Mouse (Mus musculus): ENCODE results near the gene Cnpy4.
A peak's percentile ranks its signal among the peaks of the same experiment; 100 is the strongest.

Gene Cnpy4

GRCm38 (mm10) chr5:138186950-138187638, at the start of gene Cnpy4, which contains the start of gene Taf6:
Gene Cnpy4, plus strand, starts transcription at chr5:138187485.
Gene Taf6, minus strand, starts transcription at chr5:138187451.
- DNase-seq (ENCODE audit: inconsistent ontology term): peak; percentile 91

GRCm38 (mm10) chr5:138137935-138138549, 49.2 kb upstream of the Cnpy4 start:
- DNase-seq (ENCODE audit: inconsistent ontology term): peak; percentile 29

GRCm38 (mm10) chr5:138138585-138138984, 48.7 kb upstream of the Cnpy4 start:
- no peak for DNase-seq (ENCODE audit: inconsistent ontology term)

- DNase-seq (ENCODE audit: inconsistent ontology term): no peak
Observed at GRCm38 (mm10) chr5:138154390-138154789, 32.9 kb upstream of the Cnpy4 start.

- DNase-seq (ENCODE audit: inconsistent ontology term): peak; percentile 95
Observed at GRCm38 (mm10) chr5:138155443-138155976, 31.8 kb upstream of the Cnpy4 start, which contains the start of gene Zfp113. Gene Zfp113, minus strand, starts transcription at chr5:138155744.

- DNase-seq (ENCODE audit: inconsistent ontology term): no peak
Observed at GRCm38 (mm10) chr5:138160224-138160762, 27.0 kb upstream of the Cnpy4 start.

GRCm38 (mm10) chr5:138160842-138161665, 26.2 kb upstream of the Cnpy4 start, which contains the start of gene Cops6:
Gene Cops6, plus strand, starts transcription at chr5:138161071.
- DNase-seq (ENCODE audit: inconsistent ontology term): peak; percentile 91

- DNase-seq (ENCODE audit: inconsistent ontology term): no peak
Observed at GRCm38 (mm10) chr5:138163046-138163445, 24.2 kb upstream of the Cnpy4 start.

- DNase-seq (ENCODE audit: inconsistent ontology term): no peak
Observed at GRCm38 (mm10) chr5:138163610-138164009, 23.7 kb upstream of the Cnpy4 start.

GRCm38 (mm10) chr5:138165594-138165993, 21.7 kb upstream of the Cnpy4 start:
- DNase-seq (ENCODE audit: inconsistent ontology term): no peak

- peak; percentile 98 for DNase-seq (ENCODE audit: inconsistent ontology term)
Observed at GRCm38 (mm10) chr5:138170936-138171561, 16.2 kb upstream of the Cnpy4 start.

GRCm38 (mm10) chr5:138171695-138172491, 15.4 kb upstream of the Cnpy4 start, which contains the start of the genes Ap4m1 and Mcm7:
Gene Ap4m1, plus strand, starts transcription at chr5:138172002.
Gene Mcm7, minus strand, starts transcription at chr5:138172422.
- peak; percentile 98 for DNase-seq (ENCODE audit: inconsistent ontology term)

- DNase-seq (ENCODE audit: inconsistent ontology term): no peak
Observed at GRCm38 (mm10) chr5:138173217-138173616, 14.1 kb upstream of the Cnpy4 start.

GRCm38 (mm10) chr5:138187661-138188306, 499 bp downstream of the Cnpy4 start:
- DNase-seq (ENCODE audit: inconsistent ontology term): peak; percentile 85

- peak; percentile 88 for DNase-seq (ENCODE audit: inconsistent ontology term)
Observed at GRCm38 (mm10) chr5:138193771-138194727, 6.8 kb downstream of the Cnpy4 start, which contains the start of gene Mblac1. Gene Mblac1, plus strand, starts transcription at chr5:138194314.

GRCm38 (mm10) chr5:138194755-138195345, 7.6 kb downstream of the Cnpy4 start:
- no peak for DNase-seq (ENCODE audit: inconsistent ontology term)

GRCm38 (mm10) chr5:138195463-138195862, 8.2 kb downstream of the Cnpy4 start:
- DNase-seq (ENCODE audit: inconsistent ontology term): no peak

- DNase-seq (ENCODE audit: inconsistent ontology term): no peak
Observed at GRCm38 (mm10) chr5:138199576-138199975, 12.3 kb downstream of the Cnpy4 start.

All from Muller cell, postnatal 12 days (primary cell).